Mouse (Mus musculus): Measurements from ENCODE around the gene Acy3. TPM values are rescaled to one million over a fixed set of nuclear protein-coding genes. Genes with fewer than 3 reads are reported as not detected.
A peak's percentile ranks its signal among the peaks of the same experiment; 100 is the strongest.
"Not testable (repeated sequence)": the region's sequence is repeated elsewhere in the genome, so short reads cannot be mapped to it uniquely, and the experiment has no call there.

Gene Acy3
- total RNA-seq (2021) = 1 to 10 TPM; 2.0 to 2.5 TPM

DNA sequence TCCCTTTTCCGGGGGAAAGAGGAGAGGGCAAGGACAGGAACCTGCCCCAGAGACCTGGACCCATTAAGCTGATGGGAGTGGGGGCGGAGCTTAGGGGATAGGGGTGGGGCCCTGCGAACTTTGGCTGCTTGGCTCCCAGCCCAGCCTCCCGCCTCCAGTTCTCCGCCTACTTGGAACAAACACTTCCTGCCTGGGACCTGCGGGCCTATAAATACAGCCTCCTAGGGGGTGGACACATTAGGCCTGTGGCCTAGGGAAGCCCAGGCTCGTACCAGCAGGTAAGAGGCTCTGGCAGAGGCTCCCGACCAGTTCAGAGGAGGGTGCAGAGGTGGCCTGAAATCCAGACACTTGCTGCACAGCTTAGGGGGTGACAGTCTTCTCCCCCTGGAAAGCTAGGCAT, at the start of gene Acy3:
TSS of gene Acy3 (plus strand) at position 237 of the 400 bp plus-strand sequence.
- peak in 1 of 2 experiments; percentile 29 for DNase-seq (ENCODE audit: extremely low spot score in 1 of 2, low spot score in 1 of 2)

DNA sequence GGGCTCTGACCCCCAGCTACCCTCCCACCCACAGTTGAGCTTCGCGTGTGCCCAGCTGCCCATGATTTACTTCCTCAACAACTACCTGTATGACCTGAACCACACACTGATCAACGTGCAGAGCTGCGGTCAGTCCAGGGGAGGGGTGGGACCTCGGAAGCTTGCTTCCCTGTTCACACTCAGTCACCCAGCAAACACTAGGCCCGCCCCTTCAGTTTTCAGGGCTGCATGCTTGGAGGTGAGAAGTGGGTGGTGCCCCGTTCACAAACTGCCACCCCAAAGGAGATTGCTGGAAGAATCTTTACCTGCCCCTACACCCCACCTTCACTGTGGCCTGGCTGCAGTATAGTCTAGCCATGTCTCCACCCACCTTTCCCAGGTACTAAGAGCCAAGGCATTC, 44.1 kb upstream of the Acy3 start:
- no peak for DNase-seq (ENCODE audit: extremely low spot score in 1 of 2, low spot score in 1 of 2)

DNA sequence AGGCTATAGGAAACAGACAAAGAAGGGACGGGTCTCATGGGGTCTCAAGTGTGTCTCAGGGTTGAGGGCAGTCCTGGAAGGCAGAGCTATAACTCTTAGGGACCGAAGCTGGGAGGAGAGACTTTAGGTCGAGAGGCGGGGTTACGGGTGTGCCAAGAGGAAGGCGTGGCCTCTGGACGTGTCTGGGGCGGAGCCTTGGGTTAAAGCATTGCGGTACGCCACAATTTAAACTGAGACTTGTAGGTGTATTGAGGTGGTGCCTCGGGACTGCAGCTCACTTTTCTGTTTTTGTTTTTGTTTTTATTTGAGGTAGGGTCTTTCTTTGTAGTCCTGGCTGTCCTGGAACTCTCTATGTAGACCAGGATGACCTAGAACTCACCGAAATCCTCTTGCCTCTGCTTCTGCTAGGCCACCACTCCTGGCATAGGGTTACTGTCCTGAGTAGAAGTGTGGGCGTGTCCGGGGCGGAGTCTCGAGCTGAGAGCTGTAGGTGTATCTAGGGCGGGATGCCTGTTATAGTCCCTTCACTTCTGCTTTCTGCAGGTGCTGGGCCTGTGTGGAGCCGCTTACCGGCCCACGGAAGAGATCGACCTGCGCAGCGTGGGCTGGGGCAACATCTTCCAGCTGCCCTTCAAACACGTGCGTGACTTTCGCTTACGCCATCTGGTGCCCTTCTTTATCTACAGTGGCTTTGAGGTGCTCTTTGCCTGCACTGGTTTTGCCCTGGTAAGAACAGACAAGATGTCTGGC, 43.2 kb upstream of the Acy3 start:
- no peak for DNase-seq (ENCODE audit: extremely low spot score in 1 of 2, low spot score in 1 of 2)

DNA sequence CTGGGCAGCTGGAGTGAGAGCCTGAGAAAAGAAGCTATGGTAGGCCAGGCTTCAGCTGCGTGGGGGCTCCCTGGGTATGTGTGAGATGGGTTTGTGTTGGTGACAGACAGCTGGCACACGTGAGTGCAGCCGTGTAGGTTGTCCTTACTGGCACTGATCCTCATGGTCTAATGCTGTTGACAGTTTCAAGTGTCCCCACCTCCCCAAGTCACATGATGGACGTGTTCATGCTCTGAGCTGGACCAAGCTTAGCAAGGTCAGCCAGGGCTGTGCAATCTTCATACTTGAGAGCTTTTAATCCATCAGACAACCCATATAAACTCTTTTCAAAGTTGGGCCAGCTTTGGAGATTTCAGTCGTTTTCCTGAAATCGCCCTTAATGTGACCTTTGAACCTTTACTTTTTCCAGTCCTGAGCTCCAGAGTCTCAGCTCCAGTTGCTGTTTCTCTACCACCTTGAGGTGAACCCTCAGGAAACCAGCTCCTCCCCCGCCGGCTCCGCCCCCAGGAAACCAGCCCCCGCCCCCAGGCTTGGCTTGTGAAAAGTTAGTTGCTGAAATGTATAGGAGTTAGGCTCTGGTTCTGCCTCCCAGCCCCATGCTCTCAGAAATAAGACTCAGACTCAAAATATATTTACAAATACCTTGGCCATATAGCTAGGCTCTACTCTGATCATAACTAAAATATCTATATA, 40.4 kb upstream of the Acy3 start:
- no peak for DNase-seq (ENCODE audit: extremely low spot score in 1 of 2, low spot score in 1 of 2)

DNA sequence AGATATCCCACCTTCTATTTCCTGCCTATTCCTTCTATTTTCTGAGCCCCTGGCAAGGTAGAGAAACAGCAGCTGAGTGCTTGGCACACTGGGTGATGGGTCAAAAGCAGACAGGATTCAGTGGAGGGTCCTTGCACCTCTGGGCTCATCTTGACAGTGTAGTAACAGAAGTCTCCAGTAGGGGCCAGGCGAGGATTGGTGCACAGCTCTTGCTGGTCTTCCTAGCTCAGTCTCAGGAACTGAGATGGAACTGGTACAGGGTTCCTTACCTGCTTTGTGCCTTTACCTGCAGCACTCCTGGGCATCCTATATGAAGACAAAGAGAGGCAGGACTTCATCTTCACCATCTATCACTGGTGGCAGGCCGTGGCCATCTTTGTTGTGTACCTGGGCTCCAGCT, 39.7 kb upstream of the Acy3 start:
- DNase-seq (ENCODE audit: extremely low spot score in 1 of 2, low spot score in 1 of 2) = peak; percentile 59 to 85

DNA sequence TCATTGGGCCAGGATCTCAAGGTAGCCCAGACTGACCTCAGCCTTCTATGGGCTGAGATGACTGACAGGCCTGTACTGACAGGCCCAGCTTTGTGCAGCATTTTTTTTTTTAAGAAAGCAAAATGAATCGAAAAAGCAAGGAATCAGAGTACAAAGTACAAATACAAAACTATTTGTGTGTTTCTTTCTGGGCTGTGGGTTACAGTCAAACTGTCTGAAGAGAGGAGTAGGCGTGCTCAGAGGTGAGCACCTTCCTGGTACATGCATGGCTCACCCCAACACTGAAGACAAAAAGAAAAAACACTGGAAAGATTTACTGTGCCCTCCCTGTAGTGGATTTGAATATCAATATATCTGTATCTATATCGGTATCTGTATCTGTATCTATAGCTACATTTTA, 38.6 kb upstream of the Acy3 start:
- no peak for DNase-seq (ENCODE audit: extremely low spot score in 1 of 2, low spot score in 1 of 2)

DNA sequence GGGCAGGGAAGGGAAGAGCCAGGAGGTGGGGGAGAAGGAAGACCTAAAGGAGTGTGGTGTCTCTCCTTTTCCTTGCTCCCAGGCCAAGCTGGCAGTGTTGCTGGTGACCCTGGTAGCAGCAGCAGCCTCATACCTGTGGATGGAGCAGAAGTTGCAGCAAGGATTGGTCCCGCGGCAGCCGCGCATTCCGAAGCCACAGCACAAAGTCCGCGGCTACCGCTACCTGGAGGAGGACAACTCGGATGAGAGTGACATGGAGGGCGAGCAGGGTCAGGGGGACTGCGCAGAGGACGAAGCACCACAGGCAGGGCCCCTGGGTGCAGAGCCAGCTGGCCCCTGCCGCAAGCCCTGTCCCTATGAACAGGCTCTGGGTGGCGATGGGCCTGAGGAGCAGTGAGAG, 37.8 kb upstream of the Acy3 start:
- no peak for DNase-seq (ENCODE audit: extremely low spot score in 1 of 2, low spot score in 1 of 2)

DNA sequence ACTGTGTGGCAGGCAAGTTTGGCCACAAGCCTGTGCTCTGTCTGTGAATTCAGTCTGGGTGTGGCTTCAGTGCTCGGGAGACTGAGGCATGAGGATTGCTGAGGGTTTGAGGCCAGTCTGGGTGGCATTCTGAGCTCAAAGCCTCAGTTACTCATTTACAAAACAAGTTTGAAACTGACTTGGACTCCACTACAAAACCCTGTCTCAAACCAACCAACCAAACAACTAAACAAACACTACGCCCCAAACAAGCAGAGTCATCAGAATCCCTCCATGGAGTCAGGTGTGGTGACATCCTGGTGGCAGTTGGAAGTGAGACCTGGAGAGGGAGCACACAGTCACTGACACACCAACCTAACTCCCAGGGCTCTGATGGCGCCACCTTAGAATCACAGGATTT, 36.0 kb upstream of the Acy3 start:
- DNase-seq (ENCODE audit: extremely low spot score in 1 of 2, low spot score in 1 of 2) = no peak

DNA sequence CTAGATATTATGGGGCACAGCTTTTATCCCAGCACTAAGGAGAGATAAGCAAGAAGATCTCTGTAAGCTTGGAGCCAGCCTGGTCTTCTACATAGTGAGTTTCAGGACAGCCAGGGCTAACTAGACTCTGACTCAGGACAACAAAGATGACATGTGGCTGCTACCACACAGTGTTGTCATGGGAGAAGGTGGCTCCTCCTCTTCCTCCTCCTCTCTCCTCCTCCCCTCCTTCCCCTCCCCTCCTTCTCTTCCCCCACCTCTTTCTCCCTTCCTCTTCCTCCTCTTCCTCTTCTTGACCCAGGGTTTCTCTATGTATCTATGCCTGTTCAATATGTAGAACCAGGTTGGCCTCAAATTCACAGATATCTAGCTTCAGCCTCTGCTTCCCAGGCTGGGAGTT, 34.9 kb upstream of the Acy3 start:
- DNase-seq (ENCODE audit: extremely low spot score in 1 of 2, low spot score in 1 of 2) = no peak

DNA sequence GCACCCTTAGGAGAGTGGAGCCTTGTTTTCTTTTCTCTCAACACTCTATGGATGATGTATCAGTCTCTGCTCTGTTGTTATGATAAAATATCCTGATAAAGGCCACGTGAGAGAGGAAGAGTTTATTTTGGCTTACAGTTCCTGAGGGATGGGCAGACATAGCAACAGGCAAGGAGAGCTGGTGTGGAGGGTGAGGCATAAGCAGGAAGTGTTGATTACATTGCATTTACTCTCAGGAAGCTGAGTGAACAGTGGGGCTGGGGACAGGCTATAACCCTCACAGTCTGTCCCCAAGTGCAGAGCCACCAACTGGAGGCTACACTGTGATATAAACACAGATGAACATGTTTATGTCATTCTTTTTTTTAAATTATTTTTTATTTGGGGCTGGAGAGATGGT, 34.3 kb upstream of the Acy3 start:
- DNase-seq (ENCODE audit: extremely low spot score in 1 of 2, low spot score in 1 of 2) = no peak

DNA sequence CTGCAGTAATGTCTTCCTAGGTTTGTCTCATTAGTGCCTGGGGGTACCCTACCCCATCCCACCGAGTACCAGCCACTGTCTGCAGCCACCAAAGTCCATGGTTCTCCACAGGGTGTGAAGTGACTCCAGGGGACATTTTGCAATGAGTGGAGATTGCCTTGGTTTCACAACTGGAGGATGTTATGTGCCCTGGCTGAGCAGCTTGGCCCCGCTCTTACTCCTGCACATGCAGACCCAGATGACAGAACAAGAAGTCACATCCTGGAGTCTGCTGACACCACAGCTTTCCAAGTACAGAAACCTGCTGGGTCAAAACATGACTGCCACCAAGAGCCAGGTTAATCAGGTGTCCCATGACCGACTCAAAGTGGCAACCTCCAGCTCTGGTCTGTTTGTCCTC, 31.3 kb upstream of the Acy3 start:
- DNase-seq (ENCODE audit: extremely low spot score in 1 of 2, low spot score in 1 of 2) = no peak

DNA sequence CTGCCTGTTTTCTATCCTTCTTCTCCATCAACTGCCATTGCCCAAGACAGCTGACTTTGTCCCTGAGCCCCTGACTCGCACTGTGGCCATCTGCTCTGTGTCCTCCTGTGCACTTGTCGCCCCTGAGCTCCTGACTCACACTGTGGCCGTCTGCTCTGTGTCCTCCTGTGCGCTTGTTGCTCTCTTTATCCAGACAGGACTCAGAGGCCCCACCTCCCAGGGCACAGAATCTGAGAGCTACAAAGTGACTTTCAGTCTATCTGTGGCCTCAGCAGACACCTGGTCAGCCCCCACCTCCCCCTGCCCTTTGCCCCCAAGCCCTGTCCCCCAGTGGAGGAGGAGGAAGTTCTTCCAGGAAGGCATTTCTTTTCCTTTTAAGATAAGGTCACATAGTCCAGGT, 30.6 kb upstream of the Acy3 start:
- no peak for DNase-seq (ENCODE audit: extremely low spot score in 1 of 2, low spot score in 1 of 2)

DNA sequence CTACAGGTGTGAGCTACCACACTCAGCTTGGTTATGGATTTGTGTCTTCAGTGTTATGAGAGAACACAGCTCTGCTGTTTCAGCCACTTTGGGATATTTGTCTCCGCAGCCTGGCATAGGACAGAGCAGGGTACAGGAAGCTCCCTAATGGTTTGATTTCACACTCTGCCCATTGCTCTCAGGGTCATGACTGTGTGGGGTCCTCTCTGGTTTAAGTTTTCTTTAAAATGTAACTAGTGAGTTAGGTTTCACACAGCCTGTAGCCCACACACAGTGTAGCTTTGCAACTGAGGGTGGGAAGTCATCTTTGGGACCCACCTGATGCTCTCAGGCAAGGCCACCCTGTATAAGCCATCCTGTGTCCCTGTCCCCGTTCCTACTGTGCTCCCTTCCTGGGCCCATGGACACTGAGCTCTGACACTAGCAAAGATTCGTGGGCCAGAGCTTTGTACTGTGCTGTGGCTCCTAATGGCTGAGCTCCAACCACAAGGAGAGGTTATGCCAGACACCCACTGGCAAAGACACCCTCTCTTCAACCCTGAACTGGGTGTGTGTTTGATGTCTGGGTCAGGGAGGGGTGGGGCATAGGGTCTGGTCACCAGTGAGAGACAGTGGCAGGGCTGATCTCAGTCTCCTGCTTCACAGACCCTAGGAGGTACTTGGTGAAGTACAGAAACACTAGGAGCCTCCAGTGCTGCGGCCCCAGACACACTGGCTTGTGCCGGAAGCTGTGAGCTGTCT, 28.9 kb upstream of the Acy3 start:
- DNase-seq (ENCODE audit: extremely low spot score in 1 of 2, low spot score in 1 of 2) = not testable (repeated sequence)

DNA sequence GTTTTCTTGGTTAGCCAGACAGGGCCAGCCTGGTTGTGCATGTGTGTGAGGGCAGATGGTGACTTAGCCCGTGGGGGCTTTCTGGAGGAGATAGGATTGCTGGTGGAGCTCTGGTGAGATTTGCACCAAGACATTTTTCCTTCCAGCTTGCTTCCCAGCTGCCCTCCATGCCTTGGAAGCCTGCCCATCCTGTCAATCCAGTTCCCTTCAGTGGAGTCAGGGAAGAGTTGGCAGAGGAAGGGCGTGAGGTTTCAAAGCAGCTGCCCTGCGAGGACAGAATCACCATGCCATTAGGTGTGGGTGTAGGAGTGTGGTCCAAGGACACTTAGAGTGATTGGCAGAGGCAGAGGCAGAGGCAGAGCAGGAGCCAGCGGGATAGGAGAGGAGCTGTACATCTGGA, 27.9 kb upstream of the Acy3 start, which contains the start of gene Aldh3b3:
TSS of gene Aldh3b3 (plus strand) at position 176 of the 400 bp plus-strand sequence.
- DNase-seq (ENCODE audit: extremely low spot score in 1 of 2, low spot score in 1 of 2) = no peak

DNA sequence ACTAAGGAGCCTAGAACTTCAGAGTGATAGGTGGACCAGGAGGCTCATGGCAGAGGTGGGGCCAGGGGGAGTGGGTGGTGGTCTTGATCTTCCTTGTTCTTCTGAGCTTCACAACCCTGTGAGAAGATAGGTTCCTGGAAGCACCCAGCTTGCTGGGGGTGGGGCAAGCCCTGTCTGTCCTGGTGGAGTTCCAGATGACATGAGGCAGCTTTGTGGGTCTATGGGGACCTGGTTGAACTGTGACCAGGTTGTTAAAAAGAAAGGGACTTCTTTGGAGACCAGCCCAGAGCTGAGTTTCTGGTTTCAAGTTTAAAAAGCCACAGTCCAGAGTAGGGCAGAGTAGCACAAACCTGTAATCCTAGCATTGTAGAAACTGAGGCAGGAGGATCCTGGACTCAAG, 27.3 kb upstream of the Acy3 start:
- DNase-seq (ENCODE audit: extremely low spot score in 1 of 2, low spot score in 1 of 2) = no peak

DNA sequence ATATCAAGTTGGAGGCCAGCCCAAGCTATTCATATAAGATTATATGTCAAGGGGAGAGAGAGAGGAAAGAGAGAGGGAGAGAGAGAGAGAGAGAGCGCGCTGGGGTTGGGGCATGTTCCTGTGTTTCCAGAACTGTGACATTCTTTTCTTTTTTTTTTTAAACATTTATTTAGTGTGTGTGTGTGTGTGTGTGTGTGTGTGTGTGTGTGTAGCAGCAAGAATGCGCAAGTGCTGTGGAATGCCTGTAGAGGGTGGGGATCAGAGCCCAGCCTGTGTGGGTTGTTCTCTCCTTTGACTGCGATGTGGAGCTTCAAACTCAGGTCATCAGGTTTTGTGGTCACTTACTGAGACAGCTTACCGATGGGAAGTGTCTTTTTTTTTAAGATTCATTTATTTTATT, 26.2 kb upstream of the Acy3 start:
- DNase-seq (ENCODE audit: extremely low spot score in 1 of 2, low spot score in 1 of 2) = no peak

DNA sequence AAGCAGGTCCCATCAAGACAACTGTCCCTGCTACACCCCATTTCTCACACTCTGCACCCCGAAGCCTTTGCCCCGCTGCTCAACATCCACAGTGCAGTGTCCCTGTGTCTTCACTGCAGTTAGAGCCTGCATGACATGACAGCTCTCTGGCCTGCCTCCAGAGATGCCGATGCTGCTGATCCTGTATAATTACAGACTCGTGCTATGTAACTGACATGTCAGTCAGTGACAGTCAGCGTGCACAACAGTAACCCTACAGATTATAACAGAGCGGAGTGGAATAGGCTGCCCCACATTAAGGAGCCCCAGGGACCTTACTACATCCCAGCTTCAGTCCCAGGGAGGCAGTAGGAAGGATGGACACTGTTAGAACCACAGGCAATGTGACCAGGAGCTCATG, 24.6 kb upstream of the Acy3 start:
- not testable (repeated sequence) for DNase-seq (ENCODE audit: extremely low spot score in 1 of 2, low spot score in 1 of 2)

DNA sequence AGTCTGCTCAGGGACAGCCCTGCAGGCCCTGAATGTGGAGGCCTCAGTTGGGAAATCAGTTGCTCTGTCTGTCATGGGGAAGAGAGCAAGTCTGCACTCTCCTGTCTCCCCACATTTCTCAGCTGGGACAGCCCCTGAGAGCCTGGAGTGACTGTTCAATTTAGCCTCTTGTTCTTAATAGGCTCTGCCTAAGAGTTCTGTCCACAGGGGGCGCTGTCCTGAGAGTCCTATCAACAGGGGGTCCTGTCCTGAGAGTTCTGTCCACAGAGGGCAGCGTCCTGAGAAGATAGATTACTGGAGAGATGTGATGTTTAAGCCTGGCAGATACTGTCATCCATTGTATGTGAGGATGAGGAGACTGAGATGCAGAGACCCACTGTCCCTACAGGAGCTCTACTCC, 23.9 kb upstream of the Acy3 start:
- no peak for DNase-seq (ENCODE audit: extremely low spot score in 1 of 2, low spot score in 1 of 2)

DNA sequence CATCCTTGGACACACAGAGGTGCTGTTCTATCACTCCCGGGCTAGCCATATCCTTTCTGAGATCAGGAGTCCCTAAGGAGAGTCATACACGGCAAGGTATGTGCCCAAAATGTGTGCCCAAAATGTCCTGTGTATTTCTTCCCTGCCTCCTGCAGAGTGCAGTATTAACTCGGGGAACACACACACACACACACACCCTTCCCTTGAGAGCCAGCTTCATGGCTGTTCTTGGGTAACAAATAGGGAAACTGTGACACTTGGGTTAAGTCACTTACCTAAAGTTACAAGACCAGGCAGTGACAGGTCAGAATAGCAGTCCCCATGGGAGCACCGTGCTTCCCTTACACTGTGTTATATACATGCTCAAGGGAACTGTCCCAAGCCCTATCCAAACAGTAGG, 22.3 kb upstream of the Acy3 start:
- DNase-seq (ENCODE audit: extremely low spot score in 1 of 2, low spot score in 1 of 2) = no peak

DNA sequence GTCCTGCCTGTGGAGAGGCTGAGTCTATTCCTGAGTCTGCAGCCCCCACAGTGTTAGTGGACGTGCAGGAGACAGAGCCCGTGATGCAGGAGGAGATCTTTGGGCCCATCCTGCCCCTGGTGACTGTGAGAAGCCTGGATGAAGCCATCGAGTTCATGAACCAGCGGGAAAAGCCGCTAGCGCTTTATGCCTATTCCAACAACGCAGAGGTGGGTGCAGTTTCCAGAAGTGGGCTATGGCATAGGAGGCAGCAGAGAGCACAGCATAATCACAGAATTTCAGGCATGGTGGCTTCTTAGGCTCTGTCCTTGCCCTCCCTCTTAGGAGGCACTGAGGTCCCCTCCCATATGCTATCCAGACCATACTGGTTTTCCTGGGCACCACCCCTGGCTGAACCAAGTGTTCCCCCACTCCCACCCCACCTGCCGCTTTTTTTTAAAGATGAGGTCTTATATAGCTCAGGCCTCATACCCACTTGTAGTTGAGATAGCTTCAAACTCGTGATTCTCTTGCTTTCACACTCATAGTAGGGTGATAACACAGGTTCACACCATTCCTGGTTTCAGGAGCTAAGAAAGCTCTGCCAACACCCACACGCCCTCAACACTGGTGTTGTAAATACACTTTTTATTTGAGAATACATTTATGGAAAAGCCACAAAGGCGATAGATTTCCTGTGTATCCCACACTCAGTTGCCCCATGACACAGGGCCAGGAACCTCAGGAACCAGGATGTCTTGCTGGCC, 19.9 kb upstream of the Acy3 start:
- no peak for DNase-seq (ENCODE audit: extremely low spot score in 1 of 2, low spot score in 1 of 2)

DNA sequence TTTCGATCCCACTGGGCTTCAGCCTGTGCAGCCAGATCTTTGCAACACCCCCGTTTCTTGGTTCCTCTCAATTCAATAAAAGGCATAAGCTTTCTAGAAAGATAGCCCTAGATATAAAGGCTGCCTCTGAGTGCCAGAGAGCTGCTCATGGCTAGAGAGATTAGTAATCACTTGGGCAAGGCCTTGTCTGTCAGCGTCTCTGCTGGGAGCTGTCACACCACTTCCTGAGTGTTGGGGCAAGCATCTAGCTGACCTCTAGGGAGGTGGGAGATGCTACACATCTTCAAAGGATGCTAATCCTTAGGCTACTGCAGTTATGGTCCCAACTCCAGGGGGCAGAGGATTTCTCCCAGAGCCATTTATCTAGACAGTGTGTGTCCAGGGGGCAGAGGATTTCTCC, 19.1 kb upstream of the Acy3 start:
- no peak for DNase-seq (ENCODE audit: extremely low spot score in 1 of 2, low spot score in 1 of 2)

Data from layer of hippocampus, postnatal 25 days (tissue).